Mouse (Mus musculus) myocyte (in vitro differentiated cells): Measurements from ENCODE around the gene Qprt. TPM values are rescaled to one million over a fixed set of nuclear protein-coding genes. Genes with fewer than 3 reads are reported as not detected.

Source experiments
- H3K27me3 ChIP-seq: one replicate; pipeline ENCODE4 v1.6.1; 2011; ENCODE audit not compliant: control insufficient read depth, insufficient read depth, insufficient read length
- H3K36me3 ChIP-seq: one replicate; pipeline ENCODE4 v1.6.1; 2011; ENCODE audit not compliant: control insufficient read depth, insufficient read depth
- H3K4me2 ChIP-seq: one replicate; pipeline ENCODE4 v1.6.1; 2011; ENCODE audit warnings: low read depth, control low read depth
- H3K4me3 ChIP-seq: one replicate; pipeline ENCODE4 v1.5.1; 2011; ENCODE audit warnings: mild to moderate bottlenecking, control low read depth, moderate library complexity
- H3K79me2 ChIP-seq: one replicate; pipeline ENCODE4 v1.6.1; 2011; ENCODE audit not compliant: control insufficient read depth, insufficient read depth
- H3ac ChIP-seq: one replicate; pipeline ENCODE4 v1.6.1; 2011; ENCODE audit not compliant: control insufficient read depth, insufficient read length
- CEBPB ChIP-seq: IDR thresholded peaks from 2 replicates; pipeline ENCODE4 v1.6.1; 2011; ENCODE audit warnings: mild to moderate bottlenecking, moderate library complexity; ENCODE audit not compliant: poor library complexity, insufficient read depth, severe bottlenecking
- E2F4 ChIP-seq: IDR thresholded peaks from one replicate; pipeline ENCODE4 v1.6.1; 2011; ENCODE audit warnings: mild to moderate bottlenecking, control low read depth, moderate library complexity; ENCODE audit not compliant: insufficient read depth
- MAX ChIP-seq: IDR thresholded peaks from one replicate; pipeline ENCODE4 v1.6.1; 2011; ENCODE audit warnings: low read depth, mild to moderate bottlenecking, control low read depth
- MYOD1 ChIP-seq, 3 experiments: IDR thresholded peaks; one replicate each; pipeline ENCODE4 v1.6.1; 2011; ENCODE audit warnings: control low read depth in 2 of 3, low read depth in 2 of 3, mild to moderate bottlenecking in 2 of 3, moderate library complexity in 1 of 3; ENCODE audit not compliant: insufficient read length in 2 of 3, control insufficient read depth in 1 of 3
- MYOG ChIP-seq, 3 experiments: IDR thresholded peaks; one replicate each; pipeline ENCODE4 v1.6.1; 2011; ENCODE audit warnings: control low read depth in 2 of 3, low read depth in 2 of 3, mild to moderate bottlenecking in 2 of 3; ENCODE audit not compliant: insufficient read length in 2 of 3, control insufficient read depth in 1 of 3, insufficient read depth in 1 of 3
- POLR2A ChIP-seq: IDR thresholded peaks from one replicate; pipeline ENCODE4 v1.6.1; 2011; ENCODE audit warnings: low read depth, mild to moderate bottlenecking, control low read depth, moderate library complexity; ENCODE audit not compliant: insufficient read length
- POLR2AphosphoS2 ChIP-seq: IDR thresholded peaks from one replicate; pipeline ENCODE4 v1.6.1; 2011; ENCODE audit warnings: low read depth, control low read depth; ENCODE audit not compliant: insufficient read length
- REST ChIP-seq: IDR thresholded peaks from one replicate; pipeline ENCODE4 v1.6.1; 2011; ENCODE audit warnings: mild to moderate bottlenecking, control low read depth, moderate library complexity; ENCODE audit not compliant: insufficient read depth, insufficient read length
- SRF ChIP-seq: IDR thresholded peaks from one replicate; pipeline ENCODE4 v1.6.1; 2011; ENCODE audit warnings: low read depth; ENCODE audit not compliant: control insufficient read depth, insufficient read length
- TCF12 ChIP-seq: IDR thresholded peaks from one replicate; pipeline ENCODE4 v1.6.1; 2011; ENCODE audit warnings: mild to moderate bottlenecking, control low read depth; ENCODE audit not compliant: poor library complexity, insufficient read depth, severe bottlenecking
- TCF3 ChIP-seq: IDR thresholded peaks from one replicate; pipeline ENCODE4 v1.6.1; 2011; ENCODE audit warnings: low read depth, control low read depth; ENCODE audit not compliant: insufficient read length
- USF1 ChIP-seq: IDR thresholded peaks from one replicate; pipeline ENCODE4 v1.6.1; 2011; ENCODE audit warnings: low read depth, mild to moderate bottlenecking, control low read depth, moderate library complexity
- polyA plus RNA-seq: library from polyadenylated mRNA; unstranded; fragments of >200 nt; fragmentation: generic; extraction: Trizol; gene quantifications from one replicate; pipeline ENCODE4 v1.2.1, GENCODE M21; 2012; ENCODE audit warnings: missing spikeins

Gene Qprt
- polyA plus RNA-seq, 1 experiment: 0.04 TPM

GRCm38 (mm10) chr7:127157548-127157947, 35.5 kb upstream of the Qprt start:
- no peaks in the 10 kb centered on the region for H3K36me3 ChIP-seq
- peak; percentile 63 for TF ChIP-seq USF1
- no peak for TF ChIP-seq SRF
- TF ChIP-seq TCF12: peak; percentile 85
- TF ChIP-seq TCF3: peak; percentile 87
- peak; percentile 31 to 79 (median 48) for TF ChIP-seq MYOG (IDR thresholded peaks at IDR 0.05; ENCODE audit: control insufficient read depth in 1 of 3, insufficient read depth in 1 of 3, insufficient read length in 2 of 3, low read depth in 2 of 3)
- TF ChIP-seq CEBPB: peak; percentile 98
- TF ChIP-seq MYOD1 (IDR thresholded peaks at IDR 0.05; ENCODE audit: control insufficient read depth in 1 of 3, insufficient read length in 2 of 3, low read depth in 2 of 3): peak in 2 of 3 experiments; percentile 81 to 85
- no peak for TF ChIP-seq MAX

GRCm38 (mm10) chr7:127153477-127153876, 31.5 kb upstream of the Qprt start:
- Histone ChIP-seq H3K36me3 (no peaks in the 10 kb centered on the region), H3K4me2 (no peak overlapping the region), H3ac (no peak overlapping the region), H3K79me2 (no peaks in the 10 kb centered on the region), H3K27me3 (no peaks in the 10 kb centered on the region), H3K4me3 (no peak overlapping the region)
- TF ChIP-seq SRF (no peak), USF1 (no peak), TCF12 (no peak), CEBPB (no peak), TCF3 (no peak), MAX (no peak), MYOG (IDR thresholded peaks at IDR 0.05; ENCODE audit: control insufficient read depth in 1 of 3, insufficient read depth in 1 of 3, insufficient read length in 2 of 3, low read depth in 2 of 3) (no peak), E2F4 (no peak), REST (no peak), MYOD1 (IDR thresholded peaks at IDR 0.05; ENCODE audit: control insufficient read depth in 1 of 3, insufficient read length in 2 of 3, low read depth in 2 of 3) (no peak), POLR2A (no peak)

More at GRCm38 (mm10) chr7:127157548-127157947, 35.5 kb upstream of the Qprt start:
- Histone ChIP-seq H3K79me2 (no peaks in the 10 kb centered on the region), H3K4me2 (peak overlapping the region; percentile 63), H3K4me3 (no peak overlapping the region), H3K27me3 (no peaks in the 10 kb centered on the region), H3ac (no peak overlapping the region)

GRCm38 (mm10) chr7:127152464-127152863, 30.4 kb upstream of the Qprt start:
- Histone ChIP-seq H3K4me2 (no peak overlapping the region), H3ac (no peak overlapping the region), H3K27me3 (no peaks in the 10 kb centered on the region), H3K79me2 (no peaks in the 10 kb centered on the region), H3K36me3 (no peaks in the 10 kb centered on the region), H3K4me3 (no peak overlapping the region)
- TF ChIP-seq TCF12: no peak
- no peak for TF ChIP-seq MYOG (IDR thresholded peaks at IDR 0.05; ENCODE audit: control insufficient read depth in 1 of 3, insufficient read depth in 1 of 3, insufficient read length in 2 of 3, low read depth in 2 of 3)
- no peak for TF ChIP-seq E2F4
- TF ChIP-seq MAX: no peak
- TF ChIP-seq REST: no peak
- TF ChIP-seq USF1: no peak
- TF ChIP-seq SRF: no peak
- TF ChIP-seq MYOD1 (IDR thresholded peaks at IDR 0.05; ENCODE audit: control insufficient read depth in 1 of 3, insufficient read length in 2 of 3, low read depth in 2 of 3): no peak
- TF ChIP-seq CEBPB: no peak
- TF ChIP-seq TCF3: no peak
- no peak for TF ChIP-seq POLR2A
- no peak for TF ChIP-seq POLR2AphosphoS2

GRCm38 (mm10) chr7:127147901-127148300, 25.9 kb upstream of the Qprt start:
- Histone ChIP-seq H3K27me3 (no peaks in the 10 kb centered on the region), H3K79me2 (no peaks in the 10 kb centered on the region), H3ac (no peak overlapping the region), H3K4me2 (no peak overlapping the region), H3K4me3 (no peak overlapping the region), H3K36me3 (no peaks in the 10 kb centered on the region)
- TF ChIP-seq TCF3: no peak
- TF ChIP-seq MYOG (IDR thresholded peaks at IDR 0.05; ENCODE audit: control insufficient read depth in 1 of 3, insufficient read depth in 1 of 3, insufficient read length in 2 of 3, low read depth in 2 of 3): no peak
- TF ChIP-seq USF1: no peak
- TF ChIP-seq POLR2A: no peak
- TF ChIP-seq TCF12: no peak
- no peak for TF ChIP-seq MYOD1 (IDR thresholded peaks at IDR 0.05; ENCODE audit: control insufficient read depth in 1 of 3, insufficient read length in 2 of 3, low read depth in 2 of 3)
- no peak for TF ChIP-seq MAX
- no peak for TF ChIP-seq POLR2AphosphoS2
- no peak for TF ChIP-seq REST
- no peak for TF ChIP-seq CEBPB
- TF ChIP-seq SRF: no peak
- TF ChIP-seq E2F4: no peak

GRCm38 (mm10) chr7:127146267-127146603, 24.2 kb upstream of the Qprt start:
- H3K4me3 ChIP-seq: no peak overlapping the region
- no peaks in the 10 kb centered on the region for H3K27me3 ChIP-seq
- TF ChIP-seq REST (no peak), E2F4 (no peak), CEBPB (no peak), POLR2AphosphoS2 (no peak), MYOG (IDR thresholded peaks at IDR 0.05; ENCODE audit: control insufficient read depth in 1 of 3, insufficient read depth in 1 of 3, insufficient read length in 2 of 3, low read depth in 2 of 3) (no peak), TCF12 (no peak), MYOD1 (IDR thresholded peaks at IDR 0.05; ENCODE audit: control insufficient read depth in 1 of 3, insufficient read length in 2 of 3, low read depth in 2 of 3) (no peak), SRF (no peak), POLR2A (no peak), MAX (no peak), TCF3 (no peak), USF1 (no peak)
- no peak overlapping the region for H3ac ChIP-seq
- H3K36me3 ChIP-seq: no peaks in the 10 kb centered on the region
- H3K4me2 ChIP-seq: no peak overlapping the region
- H3K79me2 ChIP-seq: no peaks in the 10 kb centered on the region
